Mouse (Mus musculus) gastrocnemius, postnatal 25 days (tissue): ENCODE results near the gene Vps13c. TPM values are rescaled to one million over a fixed set of nuclear protein-coding genes. Genes with fewer than 3 reads are reported as not detected.

Experiments
- DNase-seq: peaks from one replicate; pipeline ENCODE4 v3.0.0; 2022
- total RNA-seq, 2 experiments: library from RNA; stranded (reverse); gene quantifications; 1 replicate in 1 of 2; 2 replicates in 1 of 2; pipeline ENCODE4 v1.2.3; 2021

Vps13c gene
- total RNA-seq, 2 experiments from 2014 or later = 23.7 to 25.4 TPM

GRCm38 (mm10) chr9:67883349-67883984 is 43.3 kb downstream of the Vps13c start:
- no peak for DNase-seq

GRCm38 (mm10) chr9:67884095-67884494 is 43.9 kb downstream of the Vps13c start:
- DNase-seq = no peak

- DNase-seq = peak; percentile 64
Measured at GRCm38 (mm10) chr9:67886981-67887720, 47.0 kb downstream of the Vps13c start.

DNA sequence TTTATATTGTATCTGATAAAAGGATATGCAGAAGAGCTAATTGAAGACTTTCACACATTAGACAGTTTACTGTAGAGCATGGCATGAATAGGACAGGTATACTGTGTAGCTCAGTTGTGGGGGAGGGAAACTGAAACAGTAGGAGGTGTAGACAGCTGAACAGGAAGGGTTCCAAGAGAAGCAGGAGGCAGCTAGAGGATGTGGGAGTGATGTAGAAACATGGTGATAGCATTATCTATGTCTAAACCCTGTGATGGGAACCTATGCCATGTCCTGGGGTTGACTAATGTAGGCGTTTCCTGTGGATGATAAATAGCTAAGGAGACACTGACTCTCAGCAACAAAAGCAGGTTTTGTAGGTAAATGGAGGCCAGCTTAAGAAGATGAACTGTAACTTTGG is 53.3 kb downstream of the Vps13c start:
- DNase-seq = no peak

GRCm38 (mm10) chr9:67896646-67897295 is 56.6 kb downstream of the Vps13c start:
- peak; percentile 30 for DNase-seq

DNA sequence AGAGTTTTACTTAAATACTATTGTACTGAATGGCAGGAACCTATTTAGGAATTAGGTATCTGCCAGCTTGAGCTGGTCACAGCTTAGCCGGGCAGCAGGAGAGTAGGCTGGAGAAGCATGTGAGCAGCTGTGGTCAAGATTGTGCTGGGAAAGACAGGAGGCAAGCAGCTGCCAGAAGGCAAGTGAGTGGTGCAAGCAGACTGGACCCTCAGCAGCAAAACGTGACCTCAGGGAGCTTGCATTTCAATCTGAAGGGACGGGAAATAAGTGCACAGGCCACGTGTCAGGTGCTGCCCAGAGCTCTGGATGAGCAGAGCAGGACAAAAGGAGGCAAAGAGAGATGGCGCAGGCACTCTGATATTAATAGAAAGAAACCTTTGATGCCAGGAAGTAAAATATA is 60.2 kb downstream of the Vps13c start:
- DNase-seq = no peak

DNA sequence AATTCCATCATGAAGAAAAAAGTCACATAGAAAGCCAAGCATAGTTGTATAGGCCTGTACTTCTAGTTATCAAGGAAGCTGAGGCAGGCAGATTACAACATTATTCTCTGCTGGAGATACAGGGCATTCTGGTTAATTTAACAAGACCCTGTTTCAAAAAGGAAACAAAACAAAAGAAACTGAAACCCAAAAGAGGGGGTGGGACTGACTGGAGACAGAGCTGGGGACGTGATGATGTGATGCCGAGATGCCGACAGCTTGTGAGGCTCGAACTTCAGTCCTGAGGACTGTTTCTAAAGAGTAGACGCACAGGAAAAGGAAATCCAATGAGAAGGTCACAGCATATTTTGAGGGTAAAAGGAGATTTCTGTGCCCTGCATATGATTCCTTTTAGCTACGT is 64.2 kb downstream of the Vps13c start:
- no peak for DNase-seq

GRCm38 (mm10) chr9:67905541-67905940 is 65.3 kb downstream of the Vps13c start:
- DNase-seq = no peak

DNA sequence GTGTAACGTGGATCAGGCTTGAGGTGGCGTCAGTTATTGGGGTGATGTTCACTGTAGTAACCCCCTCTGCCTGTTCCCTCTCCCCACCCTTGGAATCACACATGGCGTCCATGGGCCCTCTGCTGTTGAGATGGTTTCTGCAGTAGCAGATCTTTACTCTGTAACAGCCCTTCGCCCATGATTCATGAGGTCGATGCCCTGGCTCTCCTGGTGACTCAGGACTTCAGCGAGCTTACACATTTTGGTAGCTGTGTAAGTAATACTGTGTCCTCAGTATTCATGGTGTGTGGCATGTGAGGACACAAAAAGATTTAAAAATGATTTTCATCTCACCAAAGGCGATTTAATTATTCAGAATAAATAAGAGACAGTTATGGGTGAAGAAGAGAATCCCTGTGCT is 74.5 kb downstream of the Vps13c start:
- DNase-seq = no peak

DNA sequence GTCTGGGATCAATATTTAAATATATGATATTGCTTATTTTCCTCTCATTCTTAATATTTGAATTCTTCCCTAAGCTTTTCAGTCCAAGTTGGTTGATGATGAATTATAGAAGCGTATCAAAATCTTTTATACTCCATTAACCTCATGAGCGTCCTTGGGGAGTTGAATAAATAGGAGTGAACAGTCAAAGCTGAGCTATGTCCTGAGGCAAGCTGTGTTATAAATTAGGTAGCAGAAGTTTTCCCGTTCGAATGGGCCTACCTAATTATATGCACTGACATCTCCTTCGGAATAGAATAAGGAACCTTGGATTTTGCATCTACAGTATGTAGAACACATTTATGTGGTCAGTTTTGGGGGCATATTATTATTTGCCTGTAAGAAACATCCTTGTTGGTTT is 82.2 kb downstream of the Vps13c start:
- no peak for DNase-seq

DNA sequence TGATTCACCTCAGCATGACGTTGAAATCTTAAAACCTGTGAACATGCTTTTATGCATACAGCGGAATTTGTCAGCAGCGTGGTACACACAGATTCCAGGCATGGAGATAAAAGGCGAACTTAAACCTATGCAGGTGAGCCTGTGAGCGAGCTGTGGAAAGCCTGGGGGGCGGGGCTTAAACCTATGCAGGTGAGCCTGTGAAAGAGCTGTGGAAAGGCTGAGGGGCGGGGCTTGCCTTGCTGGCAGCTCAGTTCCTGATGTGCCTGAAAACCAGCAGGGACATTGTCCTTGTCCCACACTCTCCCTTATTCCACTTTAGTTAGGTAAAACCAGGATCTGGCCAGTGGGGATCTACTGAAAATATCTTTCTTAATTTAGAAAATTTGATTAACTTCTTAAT is 90.4 kb downstream of the Vps13c start:
- no peak for DNase-seq

- no peak for DNase-seq
Measured at GRCm38 (mm10) chr9:67937286-67937685, 97.1 kb downstream of the Vps13c start.

GRCm38 (mm10) chr9:67955466-67956010 is 115.3 kb downstream of the Vps13c start:
- DNase-seq = peak; percentile 39

DNA sequence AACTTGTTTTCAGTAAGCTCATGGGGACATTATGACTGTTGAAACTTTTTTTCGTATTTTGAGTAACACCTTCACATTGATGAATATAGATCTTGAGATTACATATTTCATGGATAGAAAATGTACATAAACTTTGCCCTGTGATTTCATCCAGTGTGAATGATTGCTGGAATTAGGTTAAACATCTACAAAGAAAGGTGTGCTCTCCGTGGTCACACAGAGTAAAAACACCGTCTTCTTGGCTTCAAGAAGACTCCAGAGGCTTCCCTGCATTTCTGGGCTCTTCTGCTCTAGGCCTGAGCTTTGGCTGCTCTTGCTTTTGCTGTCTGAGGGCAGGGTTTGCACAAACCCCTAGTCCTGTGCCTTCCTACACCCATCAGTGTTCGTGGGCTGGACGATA is 121.8 kb downstream of the Vps13c start:
- DNase-seq = no peak

DNA sequence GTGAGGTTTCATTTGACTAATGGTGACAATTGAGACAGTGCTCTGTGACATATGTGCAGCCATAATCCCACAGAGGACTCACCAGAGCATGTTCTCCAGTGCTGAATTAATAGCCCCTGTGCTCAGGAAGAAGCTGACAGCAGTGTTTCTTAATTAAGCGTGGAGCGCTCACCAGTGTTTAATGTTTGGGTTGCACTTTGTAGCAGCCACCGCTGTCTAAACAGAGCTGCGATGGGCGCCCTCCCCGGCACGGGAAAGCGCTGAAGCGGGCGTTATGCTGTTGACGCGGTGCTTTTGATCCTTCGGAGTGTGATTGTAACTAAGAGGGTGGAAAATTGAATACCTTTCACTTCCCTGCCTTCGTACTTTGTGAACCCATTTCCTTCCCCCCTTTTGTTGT is 125.7 kb downstream of the Vps13c start:
- DNase-seq = no peak

DNA sequence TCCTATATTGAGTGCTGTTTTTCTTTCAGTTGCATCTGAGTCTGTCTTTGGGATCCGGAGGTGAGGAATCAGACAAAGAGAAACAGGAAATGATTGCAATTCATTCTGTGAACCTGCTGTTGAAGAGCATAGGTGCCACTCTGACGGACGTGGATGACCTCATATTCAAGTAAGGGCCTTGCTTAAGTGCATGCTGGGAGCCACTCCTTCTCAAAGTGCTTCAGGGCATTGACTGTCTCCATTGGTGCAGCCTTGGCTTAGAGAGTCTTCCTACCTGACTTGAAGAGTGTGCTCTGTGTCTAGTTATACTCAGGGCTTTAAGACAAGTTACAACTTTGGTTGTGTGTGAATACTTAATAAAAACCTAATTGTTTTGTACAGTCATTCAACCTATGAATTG is 126.8 kb downstream of the Vps13c start:
- no peak for DNase-seq

DNA sequence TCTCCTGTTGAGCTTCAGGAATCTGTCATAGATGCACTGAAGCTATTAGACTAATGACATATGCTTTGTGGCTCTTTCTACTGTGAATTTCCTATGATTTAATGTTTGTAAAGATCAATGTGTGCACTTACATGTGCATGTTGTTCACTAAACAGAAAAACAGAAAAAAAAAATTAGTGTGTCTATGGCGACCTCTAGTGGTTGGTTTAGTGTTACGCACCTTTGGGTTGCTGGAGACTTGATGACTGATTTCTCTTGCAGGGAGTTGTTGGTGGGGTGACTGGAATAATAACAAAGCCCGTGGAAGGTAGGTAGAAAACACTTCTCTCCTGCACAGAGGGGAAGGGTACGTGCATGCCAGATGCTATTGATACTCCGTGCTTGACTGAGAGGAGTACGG is 133.3 kb downstream of the Vps13c start:
- DNase-seq = no peak

DNA sequence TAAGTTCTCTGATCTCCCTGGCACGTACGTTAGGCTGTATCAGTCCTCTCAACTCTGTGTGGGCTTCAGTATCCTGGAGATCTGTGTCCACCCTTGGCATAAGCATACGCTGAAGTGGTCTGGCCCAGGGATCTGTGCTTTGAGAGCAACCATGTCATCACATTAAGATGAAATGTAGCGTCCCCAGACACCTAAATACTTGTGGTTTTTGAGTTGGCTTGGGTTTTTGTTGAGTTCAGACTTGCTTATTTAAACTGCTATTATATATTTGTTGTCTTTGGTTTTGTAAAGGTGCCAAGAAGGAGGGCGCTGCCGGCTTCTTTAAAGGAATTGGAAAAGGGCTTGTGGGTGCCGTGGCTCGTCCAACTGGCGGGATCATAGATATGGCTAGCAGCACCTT is 135.3 kb downstream of the Vps13c start:
- DNase-seq = no peak

DNA sequence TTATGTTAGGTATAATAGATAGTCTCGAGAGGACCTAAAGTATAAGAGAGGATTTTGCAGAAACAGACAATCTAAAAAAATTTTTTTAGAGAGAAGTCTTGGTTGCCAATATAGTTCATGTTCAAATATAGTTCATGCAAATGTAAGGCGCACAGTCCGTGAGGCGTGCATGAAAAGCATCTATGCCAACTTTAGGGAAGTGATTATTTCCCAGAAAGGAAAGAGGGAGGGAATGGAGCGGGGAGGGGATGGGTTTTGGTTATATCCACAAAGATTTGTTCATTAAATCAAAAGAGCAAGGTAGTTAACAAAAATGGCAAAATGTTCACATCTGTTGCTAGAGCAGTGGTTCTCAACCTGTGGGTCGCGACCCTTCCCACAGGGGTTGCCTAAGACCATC is 166.4 kb downstream of the Vps13c start:
- no peak for DNase-seq

GRCm38 (mm10) chr9:68014991-68015396 is 174.8 kb downstream of the Vps13c start:
- DNase-seq = peak; percentile 62

GRCm38 (mm10) chr9:68016255-68016954 is 176.2 kb downstream of the Vps13c start:
- peak; percentile 26 for DNase-seq

DNA sequence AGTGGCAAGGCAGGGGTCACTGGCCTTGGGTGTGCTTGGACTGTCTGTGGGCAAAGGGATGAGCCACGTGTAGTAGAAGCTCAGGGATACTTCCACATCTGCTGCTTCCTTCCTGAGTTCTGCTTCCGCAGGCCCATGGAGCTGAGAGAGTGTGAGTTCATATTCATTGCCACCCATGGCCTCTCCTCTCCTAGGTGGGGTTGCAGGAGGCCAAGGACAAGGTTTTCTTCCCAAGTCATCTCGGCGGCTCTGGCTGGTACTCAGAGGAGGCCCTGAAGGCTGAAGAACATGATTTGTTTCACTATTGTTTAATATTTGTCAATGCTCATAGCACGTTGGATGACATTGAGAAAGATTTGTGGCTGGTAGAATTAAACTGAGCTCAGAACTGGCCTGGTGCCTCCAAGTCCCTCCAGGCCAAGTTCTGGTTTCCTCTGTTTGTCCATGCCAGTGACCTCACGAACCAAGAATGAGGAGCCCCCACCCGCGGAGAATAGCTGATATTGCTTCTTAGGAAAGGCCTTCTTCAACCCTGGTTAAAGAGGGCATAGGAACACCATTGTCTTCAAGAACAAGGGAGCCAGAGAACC is 180.7 kb downstream of the Vps13c start:
- peak; percentile 40 for DNase-seq
